Mouse (Mus musculus): ENCODE results near the gene Gm17428.
"Not testable (repeated sequence)": the region's sequence is repeated elsewhere in the genome, so short reads cannot be mapped to it uniquely, and the experiment has no call there.

The Gm17428 gene

GRCm38 (mm10) chr14:54976633-54977032 lies at the start of gene Gm17428:
TSS of gene Gm17428 (plus strand) at chr14:54976933.
- DNase-seq (ENCODE audit: low read depth, low spot score), result no peak

- DNase-seq (ENCODE audit: low read depth, low spot score), result no peak
Measured at GRCm38 (mm10) chr14:54927296-54927695, 49.4 kb upstream of the Gm17428 start.

- DNase-seq (ENCODE audit: low read depth, low spot score), result peak; percentile 47
Measured at GRCm38 (mm10) chr14:54929801-54930200, 46.9 kb upstream of the Gm17428 start.

- no peak for DNase-seq (ENCODE audit: low read depth, low spot score)
Measured at GRCm38 (mm10) chr14:54930431-54930830, 46.3 kb upstream of the Gm17428 start.

- DNase-seq (ENCODE audit: low read depth, low spot score), result no peak
Measured at GRCm38 (mm10) chr14:54932645-54933150, 44.0 kb upstream of the Gm17428 start, which contains the start of gene Il25. TSS of gene Il25 (plus strand) at chr14:54932695.

- no peak for DNase-seq (ENCODE audit: low read depth, low spot score)
Measured at GRCm38 (mm10) chr14:54935904-54936830, 40.6 kb upstream of the Gm17428 start, which contains the start of gene Cmtm5. TSS of gene Cmtm5 (plus strand) at chr14:54936261.

GRCm38 (mm10) chr14:54936831-54937160 lies 39.9 kb upstream of the Gm17428 start:
- DNase-seq (ENCODE audit: low read depth, low spot score), result peak; percentile 5

GRCm38 (mm10) chr14:54937361-54938182 lies 39.2 kb upstream of the Gm17428 start:
- peak; percentile 4 for DNase-seq (ENCODE audit: low read depth, low spot score)

- DNase-seq (ENCODE audit: low read depth, low spot score), result peak; percentile 1
Measured at GRCm38 (mm10) chr14:54938431-54939219, 38.1 kb upstream of the Gm17428 start.

GRCm38 (mm10) chr14:54939434-54940175 lies 37.1 kb upstream of the Gm17428 start:
- DNase-seq (ENCODE audit: low read depth, low spot score), result peak; percentile 67

- DNase-seq (ENCODE audit: low read depth, low spot score), result no peak
Measured at GRCm38 (mm10) chr14:54940176-54940530, 36.6 kb upstream of the Gm17428 start.

- no peak for DNase-seq (ENCODE audit: low read depth, low spot score)
Measured at GRCm38 (mm10) chr14:54941024-54941978, 35.4 kb upstream of the Gm17428 start.

- DNase-seq (ENCODE audit: low read depth, low spot score), result no peak
Measured at GRCm38 (mm10) chr14:54942479-54942878, 34.3 kb upstream of the Gm17428 start.

GRCm38 (mm10) chr14:54943971-54944370 lies 32.8 kb upstream of the Gm17428 start:
- no peak for DNase-seq (ENCODE audit: low read depth, low spot score)

- no peak for DNase-seq (ENCODE audit: low read depth, low spot score)
Measured at GRCm38 (mm10) chr14:54944939-54945338, 31.8 kb upstream of the Gm17428 start.

GRCm38 (mm10) chr14:54945975-54946704 lies 30.6 kb upstream of the Gm17428 start:
- peak; percentile 25 for DNase-seq (ENCODE audit: low read depth, low spot score)

GRCm38 (mm10) chr14:54947008-54947407 lies 29.7 kb upstream of the Gm17428 start:
- DNase-seq (ENCODE audit: low read depth, low spot score), result not testable (repeated sequence)

- DNase-seq (ENCODE audit: low read depth, low spot score), result no peak
Measured at GRCm38 (mm10) chr14:54948781-54949180, 28.0 kb upstream of the Gm17428 start.

GRCm38 (mm10) chr14:54950493-54950892 lies 26.2 kb upstream of the Gm17428 start:
- DNase-seq (ENCODE audit: low read depth, low spot score), result no peak

Measured in 3T3-L1 (cell line).